In genomic region chr2:169854491-169854890, GRCm38 (mm10) we compare ENCODE assay signal across 15 mouse cellular contexts.
"Had no signal": no experiment of that assay in that cellular context is flagged by ENCODE, and none has a peak within 500 bp of the region (broad histone marks: within the 10 kb centered on the region; RNA-seq: fewer than 3 reads in every experiment).

No protein-coding gene starts in this region.

- H3K9me3 ChIP-seq: neural tube, embryonic 12.5 days; stomach, embryonic 15.5 days had no signal

- DNase-seq: retina, postnatal 1 day; right cerebral cortex, adult 18-20 months; right cerebral cortex, postnatal 14 days; right cerebral cortex, postnatal 25 days; right cerebral cortex, postnatal 4 days; spleen, adult 18-20 months; thymus, adult 18-20 months; thymus, adult 2 months; thymus, postnatal 14 days; thymus, postnatal 25 days; thymus, postnatal 36 days; thymus, postnatal 4 days had no signal

- H3K4me3 ChIP-seq: neural tube, embryonic 12.5 days; stomach, embryonic 15.5 days had no signal

- H3K27me3 ChIP-seq: neural tube, embryonic 12.5 days; stomach, embryonic 15.5 days had no signal

- H3K36me3 ChIP-seq: neural tube, embryonic 12.5 days; stomach, embryonic 15.5 days had no signal

- H3K4me1 ChIP-seq: stomach, embryonic 15.5 days had no signal

- H3K9ac ChIP-seq: neural tube, embryonic 12.5 days; stomach, embryonic 15.5 days had no signal

- H3K27ac ChIP-seq: neural tube, embryonic 12.5 days; stomach, embryonic 15.5 days; stomach, postnatal 0 days had no signal

- H3K4me2 ChIP-seq: neural tube, embryonic 12.5 days; stomach, embryonic 15.5 days had no signal
